Mouse (Mus musculus) gastrocnemius, adult 2 months (tissue): ENCODE measurements around the gene Pou3f3. TPM values are rescaled to one million over a fixed set of nuclear protein-coding genes. Genes with fewer than 3 reads are reported as not detected.

ENCODE experiments used
- DNase-seq: peaks from one replicate; pipeline ENCODE4 v3.0.0; 2022
- H3K27ac ChIP-seq: fragments of 200-600 bp; 2 replicates; pipeline ENCODE4 v1.8.1; 2022; ENCODE audit warnings: mild to moderate bottlenecking
- H3K4me3 ChIP-seq: fragments of 200-600 bp; 2 replicates; pipeline ENCODE4 v1.8.1; 2022; ENCODE audit warnings: mild to moderate bottlenecking, moderate library complexity
- CTCF ChIP-seq: fragments of 200-600 bp; IDR thresholded peaks from 2 replicates; pipeline ENCODE4 v1.8.1; 2022; ENCODE audit warnings: antibody characterized with exemption, mild to moderate bottlenecking, moderate library complexity
- intact Hi-C: fragments of 180-260 bp; cut with DNase I; formaldehyde crosslinking; loops from one replicate; pipeline ENCODE4 v1.15.1; 2025
- total RNA-seq, 2 experiments: library from RNA; stranded (reverse); gene quantifications; 2 replicates each; pipeline ENCODE4 v1.2.3; 2021

Pou3f3 gene
- total RNA-seq, 2 experiments from 2014 or later, result not detected

- TF ChIP-seq CTCF, result no peak
- Histone ChIP-seq H3K27ac (no peak overlapping the region), H3K4me3 (no peak overlapping the region)
- no peak for DNase-seq
- intact Hi-C loops, result no loop called here
Measured at GRCm38 (mm10) chr1:42687756-42688540, 7.6 kb upstream of the Pou3f3 start.

- intact Hi-C loops, result no loop called here
- no peak for TF ChIP-seq CTCF
- no peak overlapping the region for H3K27ac ChIP-seq
- H3K4me3 ChIP-seq, result no peak overlapping the region
- no peak for DNase-seq
Measured at GRCm38 (mm10) chr1:42688541-42689125, 6.9 kb upstream of the Pou3f3 start.

- Histone ChIP-seq H3K27ac (no peak overlapping the region), H3K4me3 (no peak overlapping the region)
- intact Hi-C loops, result no loop called here
- no peak for DNase-seq
- TF ChIP-seq CTCF, result no peak
Measured at GRCm38 (mm10) chr1:42690024-42690575, 5.5 kb upstream of the Pou3f3 start.

- peak; percentile 71 for DNase-seq
- intact Hi-C loops, result no loop called here
Measured at GRCm38 (mm10) chr1:42691202-42692170, 4.1 kb upstream of the Pou3f3 start.

GRCm38 (mm10) chr1:42692221-42692620 is 3.3 kb upstream of the Pou3f3 start:
- TF ChIP-seq CTCF, result no peak
- H3K27ac ChIP-seq, result no peak overlapping the region
- H3K4me3 ChIP-seq, result no peak overlapping the region
- intact Hi-C loops, result no loop called here
- DNase-seq, result no peak

More at GRCm38 (mm10) chr1:42691202-42692170, 4.1 kb upstream of the Pou3f3 start:
- H3K4me3 ChIP-seq, result no peak overlapping the region
- H3K27ac ChIP-seq, result no peak overlapping the region
- TF ChIP-seq CTCF, result peak; percentile 74

- H3K27ac ChIP-seq, result no peak overlapping the region
- TF ChIP-seq CTCF, result no peak
- intact Hi-C loops, result no loop called here
- H3K4me3 ChIP-seq, result peak overlapping the region; percentile 59; the same call in 1 of the 2 replicates
- DNase-seq, result no peak
Measured at GRCm38 (mm10) chr1:42693101-42693715, 2.4 kb upstream of the Pou3f3 start.

GRCm38 (mm10) chr1:42693852-42694251 is 1.7 kb upstream of the Pou3f3 start:
- DNase-seq, result no peak
- peak overlapping the region; percentile 59 for H3K4me3 ChIP-seq
- TF ChIP-seq CTCF, result no peak
- intact Hi-C loops, result no loop called here
- H3K27ac ChIP-seq, result no peak overlapping the region

GRCm38 (mm10) chr1:42694290-42694664 is 1.3 kb upstream of the Pou3f3 start:
- no peak for DNase-seq
- intact Hi-C loops, result no loop called here
- no peak for TF ChIP-seq CTCF
- Histone ChIP-seq H3K4me3 (peak overlapping the region; percentile 59), H3K27ac (no peak overlapping the region)

- no peak overlapping the region for H3K27ac ChIP-seq
- peak overlapping the region; percentile 66 for H3K4me3 ChIP-seq
- DNase-seq, result no peak
- no peak for TF ChIP-seq CTCF
- intact Hi-C loops, result no loop called here
Measured at GRCm38 (mm10) chr1:42694665-42695577, 647 bp upstream of the Pou3f3 start.

GRCm38 (mm10) chr1:42696371-42697031 is 933 bp downstream of the Pou3f3 start:
- intact Hi-C loops, result no loop called here
- TF ChIP-seq CTCF, result no peak
- Histone ChIP-seq H3K4me3 (peak overlapping the region; percentile 66), H3K27ac (no peak overlapping the region)
- DNase-seq, result no peak

GRCm38 (mm10) chr1:42697321-42697755 is 1.8 kb downstream of the Pou3f3 start:
- no peak for TF ChIP-seq CTCF
- intact Hi-C loops, result no loop called here
- peak overlapping the region; percentile 66 for H3K4me3 ChIP-seq
- DNase-seq, result no peak
- H3K27ac ChIP-seq, result no peak overlapping the region
